Mouse (Mus musculus) c-Kit-positive CD71-negative TER-119-negative erythroid progenitor cells, embryonic 14.5 days (primary cell): ENCODE data around the gene Olfr862.

Experiments used
- DNase-seq: peaks from one replicate; pipeline ENCODE4 v3.0.0-alpha.2; 2013; ENCODE audit warnings: low read depth

Olfr862 gene

GRCm38 (mm10) chr9:19887904-19888303, at the start of gene Olfr862:
Gene Olfr862, minus strand, starts transcription at chr9:19888004.
- DNase-seq, result no peak

- DNase-seq, result no peak
Measured at GRCm38 (mm10) chr9:19916565-19916964, 28.8 kb upstream of the Olfr862 start, which contains the start of gene Olfr77. Gene Olfr77, plus strand, starts transcription at chr9:19916865.

DNA sequence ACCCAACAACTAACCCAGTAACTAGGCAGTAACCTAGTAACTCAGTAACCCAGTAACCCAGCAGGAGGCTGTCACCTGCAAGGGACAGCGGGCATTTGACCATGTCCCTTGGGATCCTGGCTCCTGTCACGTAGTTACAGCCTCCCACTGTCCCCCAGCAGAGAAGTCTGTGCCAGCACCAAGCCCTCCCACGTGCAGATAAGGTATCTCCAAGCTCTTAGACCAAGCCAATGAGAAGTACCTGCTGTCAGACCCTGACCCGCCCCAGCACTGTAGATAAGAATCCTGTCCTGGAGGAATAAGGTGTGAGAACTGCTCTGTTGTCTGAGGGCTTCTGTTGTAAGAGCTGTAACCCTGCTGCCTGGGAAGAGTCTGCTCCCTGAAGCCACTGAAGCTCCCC, 23.4 kb upstream of the Olfr862 start:
- no peak for DNase-seq

- DNase-seq, result no peak
Measured at GRCm38 (mm10) chr9:19849647-19850046, 38.2 kb downstream of the Olfr862 start, which contains the start of gene Olfr860. Gene Olfr860, minus strand, starts transcription at chr9:19849747.
